Mouse (Mus musculus): ENCODE results near the gene Prss45. TPM values are rescaled to one million over a fixed set of nuclear protein-coding genes. Genes with fewer than 3 reads are reported as not detected.
A peak's percentile ranks its signal among the peaks of the same experiment; 100 is the strongest.

Prss45 gene
- total and polyA plus RNA-seq, 3 experiments, result not detected

DNA sequence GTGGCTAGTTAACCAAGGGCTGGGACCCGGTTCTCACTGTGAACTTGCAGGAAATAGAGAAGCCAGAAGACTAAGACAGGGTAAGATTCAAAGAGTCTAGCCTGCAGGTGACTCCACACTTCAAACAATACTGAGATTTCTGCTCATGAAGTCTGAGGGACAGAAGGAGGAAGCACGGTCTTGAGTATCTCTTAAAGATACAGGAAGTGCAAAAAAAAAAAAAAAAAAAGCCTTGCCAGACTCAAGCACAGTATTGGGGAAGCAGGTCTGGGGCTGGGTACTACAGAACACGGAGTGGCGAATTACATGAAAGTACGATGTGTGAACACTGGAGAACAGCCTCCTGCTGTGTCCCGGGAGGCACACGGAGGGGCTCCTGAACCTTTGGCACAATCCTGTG, 8.6 kb upstream of the Prss45 start:
- DNase-seq (ENCODE audit: low read depth, low spot score), result peak; percentile 39
- no peak overlapping the region for H3K9ac ChIP-seq (ENCODE audit: control insufficient read depth, low read depth, low read length, poor library complexity, severe bottlenecking)
- no peaks in the 10 kb centered on the region for H3K4me1 ChIP-seq (ENCODE audit: control insufficient read depth in 1 of 2, insufficient read depth in 2 of 2, low read length in 2 of 2)
- no peaks in the 10 kb centered on the region for H3K79me2 ChIP-seq (ENCODE audit: control insufficient read depth, insufficient read depth, low read length, poor library complexity)
- H3K27ac ChIP-seq (ENCODE audit: control insufficient read depth, low read depth, low read length), result no peak overlapping the region
- H3K27me3 ChIP-seq (ENCODE audit: control insufficient read depth in 1 of 2, insufficient read depth in 2 of 2, low read length in 2 of 2), result peaks cover 0 to 3% of the 10 kb centered on the region in 2 experiments; a peak in 2 of 4 replicates
- H3K9me3 ChIP-seq (replicated peaks; ENCODE audit: insufficient read depth, low read length), result no peaks in the 10 kb centered on the region
- TF ChIP-seq ZNF384 (IDR thresholded peaks at IDR 0.05; ENCODE audit: low read depth, low read length) (peak; percentile 95), ETS1 (IDR thresholded peaks at IDR 0.05; ENCODE audit: low read depth, low read length) (no peak)
- H3K36me3 ChIP-seq (ENCODE audit: control insufficient read depth in 1 of 2, insufficient read depth in 2 of 2, low read length in 2 of 2), result no peaks in the 10 kb centered on the region
- H3K4me3 ChIP-seq (ENCODE audit: control insufficient read depth in 1 of 2, insufficient read depth in 1 of 2, low read depth in 2 of 2, low read length in 2 of 2), result no peak overlapping the region

DNA sequence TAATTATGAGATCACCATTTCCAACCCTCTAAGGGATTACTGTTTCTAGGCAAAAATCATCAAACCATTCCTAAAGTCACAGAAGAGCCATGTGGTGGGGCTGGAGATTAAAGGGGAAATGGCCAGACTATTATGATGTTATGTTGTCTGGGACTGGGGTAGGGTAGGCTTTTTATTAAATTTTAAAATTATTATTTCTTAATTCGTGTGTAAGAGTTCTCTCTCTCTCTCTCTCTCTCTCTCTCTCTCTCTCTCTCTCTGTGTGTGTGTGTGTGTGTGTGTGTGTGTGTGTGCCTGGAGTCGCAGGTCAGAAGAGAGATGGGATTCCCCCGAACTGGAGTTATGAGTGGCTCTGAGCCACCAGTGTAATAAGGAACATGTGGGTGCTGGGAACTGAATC, 8.0 kb upstream of the Prss45 start, which contains the start of gene Prss43:
Gene Prss43 (plus strand): TSS at position 301 of the 400 bp plus-strand sequence.
- H3K4me3 ChIP-seq (ENCODE audit: control insufficient read depth in 1 of 2, insufficient read depth in 1 of 2, low read depth in 2 of 2, low read length in 2 of 2), result no peak within 1 kb of the TSS
- H3K36me3 ChIP-seq (ENCODE audit: control insufficient read depth in 1 of 2, insufficient read depth in 2 of 2, low read length in 2 of 2), result no peaks in the 10 kb centered on the region
- peaks cover 0 to 1% of the 10 kb centered on the region in 2 experiments; a peak in 2 of 4 replicates for H3K27me3 ChIP-seq (ENCODE audit: control insufficient read depth in 1 of 2, insufficient read depth in 2 of 2, low read length in 2 of 2)
- no peaks in the 10 kb centered on the region for H3K9me3 ChIP-seq (replicated peaks; ENCODE audit: insufficient read depth, low read length)
- H3K79me2 ChIP-seq (ENCODE audit: control insufficient read depth, insufficient read depth, low read length, poor library complexity), result no peaks in the 10 kb centered on the region
- TF ChIP-seq USF2 (IDR thresholded peaks at IDR 0.05; ENCODE audit: borderline replicate concordance in 1 of 2, insufficient read depth in 1 of 2, low read depth in 1 of 2, low read length in 2 of 2) (no peak), RAD21 (IDR thresholded peaks at IDR 0.05; ENCODE audit: low read depth, low read length) (no peak), POLR2AphosphoS2 (IDR thresholded peaks at IDR 0.05; ENCODE audit: low read length) (no peak), NELFE (IDR thresholded peaks at IDR 0.05; ENCODE audit: low read depth, low read length) (no peak), SMC3 (IDR thresholded peaks at IDR 0.05; ENCODE audit: low read depth, low read length) (no peak), TBP (IDR thresholded peaks at IDR 0.05; ENCODE audit: low read depth, low read length) (no peak), BHLHE40 (IDR thresholded peaks at IDR 0.05; ENCODE audit: borderline replicate concordance, low read depth, low read length) (no peak), EP300 (IDR thresholded peaks at IDR 0.05; ENCODE audit: low read depth in 1 of 2, low read length in 2 of 2) (no peak), SIN3A (IDR thresholded peaks at IDR 0.05; ENCODE audit: low read length) (no peak), NRF1 (IDR thresholded peaks at IDR 0.05; ENCODE audit: insufficient read depth, low read depth, low read length, poor library complexity, severe bottlenecking) (no peak), USF1 (IDR thresholded peaks at IDR 0.05; ENCODE audit: low read depth, low read length) (no peak), MEF2A (IDR thresholded peaks at IDR 0.05; ENCODE audit: extremely low read depth, insufficient replicate concordance, low read depth, low read length, poor library complexity, severe bottlenecking) (no peak), ZMIZ1 (IDR thresholded peaks at IDR 0.05; ENCODE audit: low read depth, low read length) (no peak), MYC (IDR thresholded peaks at IDR 0.05; ENCODE audit: low read depth, low read length) (no peak), POLR2AphosphoS5 (IDR thresholded peaks at IDR 0.05; ENCODE audit: borderline replicate concordance, low read depth, low read length) (no peak)
- H3K27ac ChIP-seq (ENCODE audit: control insufficient read depth, low read depth, low read length), result no peak within 1 kb of the TSS
- DNase-seq (ENCODE audit: low read depth, low spot score), result no peak
- no peaks in the 10 kb centered on the region for H3K4me1 ChIP-seq (ENCODE audit: control insufficient read depth in 1 of 2, insufficient read depth in 2 of 2, low read length in 2 of 2)
- H3K9ac ChIP-seq (ENCODE audit: control insufficient read depth, low read depth, low read length, poor library complexity, severe bottlenecking), result no peak within 1 kb of the TSS

Data from MEL (cell line).